Mouse (Mus musculus): ENCODE measurements around the gene Tspan1.
A peak's percentile ranks its signal among the peaks of the same experiment; 100 is the strongest.

Tspan1 gene

GRCm38 (mm10) chr4:116167404-116167803, at the start of gene Tspan1:
TSS of gene Tspan1 (minus strand) at chr4:116167601.
- DNase-seq (ENCODE audit: low read depth, low spot score), result no peak

- DNase-seq (ENCODE audit: low read depth, low spot score), result no peak
Observed at GRCm38 (mm10) chr4:116217046-116217445, 49.6 kb upstream of the Tspan1 start.

- DNase-seq (ENCODE audit: low read depth, low spot score), result no peak
Observed at GRCm38 (mm10) chr4:116215895-116216605, 48.6 kb upstream of the Tspan1 start.

- DNase-seq (ENCODE audit: low read depth, low spot score), result no peak
Observed at GRCm38 (mm10) chr4:116208891-116209290, 41.5 kb upstream of the Tspan1 start.

- DNase-seq (ENCODE audit: low read depth, low spot score), result no peak
Observed at GRCm38 (mm10) chr4:116206531-116206930, 39.1 kb upstream of the Tspan1 start.

DNA sequence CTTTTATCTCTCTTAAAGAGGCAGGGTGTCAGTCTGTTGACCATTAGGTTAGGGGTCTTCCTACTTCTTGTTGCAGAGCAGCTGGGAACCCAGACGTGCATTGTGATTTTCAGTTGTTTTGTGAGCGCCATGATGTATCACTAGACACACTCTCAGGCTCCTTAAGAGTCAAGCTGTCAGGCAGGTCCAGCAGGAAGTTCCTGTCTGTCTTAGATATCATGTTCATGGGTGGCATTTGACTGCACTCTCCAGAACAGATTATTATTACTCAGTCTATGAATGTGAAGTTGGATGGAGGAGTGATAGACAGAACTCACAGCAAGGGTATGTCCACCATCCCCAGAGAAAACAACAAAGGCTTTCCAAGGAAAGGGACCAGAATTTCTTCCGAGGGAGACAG, 37.0 kb upstream of the Tspan1 start:
- no peak for DNase-seq (ENCODE audit: low read depth, low spot score)

DNA sequence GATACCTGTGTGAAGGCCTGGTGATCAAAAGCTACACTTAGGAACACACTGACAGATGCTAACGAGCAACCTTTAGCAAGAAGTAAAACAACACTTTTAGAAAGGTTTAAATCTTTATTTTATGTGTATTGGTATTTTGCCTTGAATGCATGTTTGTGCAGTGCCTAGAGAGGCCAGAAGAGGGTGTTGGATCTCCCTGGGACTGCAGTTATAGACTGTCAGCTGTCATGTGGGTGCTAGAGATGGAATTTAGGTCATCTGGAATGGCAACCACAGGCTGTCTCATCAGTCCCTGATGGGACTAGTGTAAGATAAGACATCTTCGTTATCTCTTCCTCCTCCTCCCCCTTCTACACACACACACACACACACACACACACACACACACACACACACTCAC, 31.0 kb upstream of the Tspan1 start:
- DNase-seq (ENCODE audit: low read depth, low spot score), result peak; percentile 17

DNA sequence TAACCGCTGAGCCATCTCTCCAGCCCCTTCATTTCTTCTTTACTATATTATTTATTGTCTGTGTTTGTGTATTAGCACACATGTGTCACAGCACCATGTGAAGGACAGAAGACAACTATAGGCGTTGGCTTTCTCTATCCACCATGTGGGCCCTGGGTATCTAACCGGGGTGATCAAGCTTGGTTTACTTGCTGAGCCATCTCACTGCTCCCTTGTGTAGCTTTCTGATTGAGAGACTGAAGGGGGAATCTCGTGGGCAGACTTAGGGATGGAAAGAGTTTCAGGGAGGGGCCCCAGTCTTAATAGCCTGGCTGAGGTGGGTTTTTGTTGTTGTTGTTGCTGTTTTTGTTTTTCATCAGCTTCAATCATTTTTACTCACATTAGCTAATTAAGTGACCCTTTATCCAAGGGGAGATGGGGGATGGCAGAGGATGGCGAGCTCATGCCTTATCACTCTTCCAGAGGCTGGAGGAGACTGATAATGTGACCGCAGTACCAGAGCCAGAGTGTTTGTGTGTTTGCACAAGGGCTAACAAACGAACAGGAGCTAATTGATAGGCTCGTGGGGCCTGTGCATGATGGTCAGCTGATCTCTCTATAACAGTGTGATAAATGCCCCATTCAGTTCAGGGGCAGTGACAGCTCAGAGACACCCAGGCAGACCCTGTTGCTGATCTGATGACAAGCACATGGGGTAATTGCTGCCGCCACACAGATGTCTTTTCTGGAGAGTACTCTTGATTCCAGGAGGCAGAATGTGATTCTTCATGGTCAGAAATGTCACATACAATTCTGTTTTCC, 26.4 kb upstream of the Tspan1 start:
- DNase-seq (ENCODE audit: low read depth, low spot score), result no peak

DNA sequence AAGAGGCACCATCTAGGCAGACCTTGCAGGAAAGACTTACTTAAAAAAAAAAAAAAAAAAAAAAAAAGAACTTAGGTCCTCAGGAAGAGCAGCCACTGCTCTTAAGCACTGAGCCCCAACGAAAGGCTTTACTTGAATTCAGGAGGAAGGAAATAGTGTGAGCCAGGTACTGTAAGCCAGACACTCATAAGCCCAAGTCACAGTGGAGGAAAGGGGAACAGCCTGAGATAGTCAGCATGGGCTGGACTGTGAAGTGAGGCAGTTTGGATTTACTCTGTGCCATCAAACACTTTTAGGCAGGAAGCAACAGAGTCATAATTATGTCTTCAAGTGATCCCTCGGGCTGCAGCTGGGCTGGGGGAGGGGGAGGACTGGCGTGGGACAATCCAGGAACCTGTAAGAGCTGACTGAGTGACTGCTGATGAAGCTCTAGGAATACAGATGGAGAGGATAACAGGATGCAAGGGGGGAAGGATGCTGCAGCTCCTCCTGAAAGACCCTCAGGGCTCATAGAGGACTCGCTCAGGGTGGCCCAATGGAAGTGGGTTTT, 25.0 kb upstream of the Tspan1 start:
- no peak for DNase-seq (ENCODE audit: low read depth, low spot score)

DNA sequence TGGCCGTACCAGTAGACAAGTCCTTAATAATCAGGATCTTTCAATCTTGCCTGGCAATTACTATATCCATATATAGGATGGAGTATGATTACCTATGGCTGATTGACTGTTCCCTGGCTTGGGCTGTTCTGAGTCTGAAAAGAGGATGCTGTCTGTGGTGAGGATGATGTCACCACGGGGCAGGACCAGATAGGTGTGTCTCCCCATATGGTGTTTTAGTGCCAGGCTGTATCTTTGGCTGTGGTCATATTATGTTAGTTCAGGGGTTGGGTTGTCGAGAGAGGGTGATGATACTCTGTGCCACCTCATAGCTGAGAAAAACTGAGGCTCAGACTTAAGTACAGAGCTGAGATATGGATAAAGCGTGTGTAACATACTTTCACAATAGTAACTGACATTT, 17.7 kb upstream of the Tspan1 start:
- DNase-seq (ENCODE audit: low read depth, low spot score), result no peak

DNA sequence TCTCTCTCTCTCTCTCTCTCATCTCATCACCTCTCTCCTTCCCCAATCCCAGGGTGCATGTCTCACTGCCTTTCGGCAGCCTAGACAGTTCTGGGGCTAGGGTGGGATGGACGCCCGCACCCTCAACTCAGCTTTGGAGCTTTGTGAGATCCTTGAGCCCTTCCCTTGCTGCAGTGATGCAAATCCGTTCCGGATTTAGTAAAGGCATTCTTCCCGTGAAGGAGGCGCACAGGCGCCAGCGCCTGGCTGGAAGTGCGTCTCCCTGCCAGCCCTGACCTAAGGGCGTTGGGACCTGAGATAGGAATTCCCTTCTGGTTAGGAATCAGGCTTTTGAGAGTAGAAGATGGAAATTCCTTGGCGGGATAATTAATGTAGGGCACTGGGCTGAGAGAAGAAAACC, 15.3 kb upstream of the Tspan1 start:
- no peak for DNase-seq (ENCODE audit: low read depth, low spot score)

GRCm38 (mm10) chr4:116182079-116182478, 14.7 kb upstream of the Tspan1 start:
- DNase-seq (ENCODE audit: low read depth, low spot score), result no peak

GRCm38 (mm10) chr4:116177140-116177539, 9.7 kb upstream of the Tspan1 start:
- DNase-seq (ENCODE audit: low read depth, low spot score), result no peak

DNA sequence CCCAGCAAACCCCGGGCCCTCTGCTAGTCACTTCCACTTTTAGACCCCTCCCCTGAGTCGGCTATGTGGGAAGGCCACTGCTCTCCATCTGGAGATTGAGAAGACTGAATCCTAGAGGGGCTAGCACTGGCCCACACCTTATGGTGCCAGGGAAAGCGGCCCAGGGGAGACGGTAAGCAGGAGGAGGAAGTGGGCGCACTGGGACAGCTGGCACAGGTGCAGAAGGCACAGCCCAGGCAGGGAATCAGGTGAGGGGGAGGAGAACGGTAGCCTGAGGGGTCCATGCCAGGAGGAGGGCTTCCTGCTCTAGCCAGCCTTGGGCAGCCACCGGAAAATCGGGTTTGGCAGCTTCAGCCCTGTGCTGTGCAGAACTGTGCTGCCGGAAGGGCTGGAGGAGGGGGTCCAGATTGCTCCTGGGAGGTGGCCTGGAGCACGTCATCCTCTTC, 9.2 kb upstream of the Tspan1 start:
- no peak for DNase-seq (ENCODE audit: low read depth, low spot score)

GRCm38 (mm10) chr4:116175711-116176542, 8.5 kb upstream of the Tspan1 start:
- no peak for DNase-seq (ENCODE audit: low read depth, low spot score)

GRCm38 (mm10) chr4:116175136-116175535, 7.7 kb upstream of the Tspan1 start:
- no peak for DNase-seq (ENCODE audit: low read depth, low spot score)

GRCm38 (mm10) chr4:116174466-116175116, 7.2 kb upstream of the Tspan1 start:
- DNase-seq (ENCODE audit: low read depth, low spot score), result no peak

- no peak for DNase-seq (ENCODE audit: low read depth, low spot score)
Observed at GRCm38 (mm10) chr4:116173752-116174151, 6.4 kb upstream of the Tspan1 start.

- DNase-seq (ENCODE audit: low read depth, low spot score), result no peak
Observed at GRCm38 (mm10) chr4:116173072-116173471, 5.7 kb upstream of the Tspan1 start, which contains the start of the genes 1700042G07Rik and Gm49337. TSS of gene 1700042G07Rik (plus strand) at chr4:116173372. TSS of gene Gm49337 (plus strand) at chr4:116173384.

- no peak for DNase-seq (ENCODE audit: low read depth, low spot score)
Observed at GRCm38 (mm10) chr4:116169353-116169672, 1.9 kb upstream of the Tspan1 start.

DNA sequence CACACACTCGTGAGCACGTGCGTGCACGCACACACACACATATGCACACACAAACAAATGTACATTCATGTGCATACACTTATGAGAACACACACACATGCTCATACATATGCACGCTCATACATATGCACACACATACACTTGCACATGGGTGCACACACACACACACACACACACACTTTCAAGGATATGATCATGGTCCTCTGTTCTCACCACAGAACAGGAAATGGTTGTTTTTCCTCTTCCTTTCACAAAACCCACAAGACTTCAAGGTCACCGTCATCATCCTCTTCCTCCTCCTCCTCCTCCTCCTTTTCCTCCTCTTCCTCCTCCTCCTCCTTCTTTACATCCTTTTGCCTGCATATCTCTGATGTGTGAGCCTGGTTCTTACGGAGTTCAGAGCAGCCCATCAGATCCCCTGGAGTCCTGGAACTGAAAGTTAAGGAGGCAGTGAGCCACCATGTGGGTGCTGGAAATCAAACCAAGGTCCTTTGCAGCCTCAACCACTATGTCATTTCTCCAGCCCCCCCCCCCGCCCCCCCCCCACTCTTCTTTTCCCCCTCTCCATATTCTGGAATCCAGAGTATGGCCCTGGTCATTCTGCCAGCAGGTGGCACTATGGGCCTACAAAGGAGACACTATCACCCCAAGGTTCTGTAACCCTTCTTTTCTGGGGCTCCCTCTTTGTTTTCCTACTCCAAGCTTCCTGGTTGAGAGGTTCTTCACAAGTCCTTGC, 1.4 kb upstream of the Tspan1 start:
- DNase-seq (ENCODE audit: low read depth, low spot score), result peak; percentile 75
